Mouse (Mus musculus): ENCODE measurements around the gene Dnajc27.

GRCm38 (mm10) chr12:4071671-4072070 lies 10.7 kb upstream of the Dnajc27 start:
- no peak for TF ChIP-seq EP300 (IDR thresholded peaks at IDR 0.05; ENCODE audit: insufficient read depth, low read depth, low read length)
- TF ChIP-seq CTCF (IDR thresholded peaks at IDR 0.05), result no peak
- no peak for TF ChIP-seq POLR2A (IDR thresholded peaks at IDR 0.05; ENCODE audit: insufficient read depth, low read depth, low read length)
